Mouse (Mus musculus) neural tube, embryonic 14.5 days (tissue): ENCODE data around the gene Olfr732. TPM values are rescaled to one million over a fixed set of nuclear protein-coding genes. Genes with fewer than 3 reads are reported as not detected.

ENCODE experiments used
- ATAC-seq: fragments of 200-750 bp; cut with Nextera tagmentation; 2 replicates; pipeline ENCODE4 v1.8.0; 2017; ENCODE audit warnings: low read depth, mild to moderate bottlenecking, moderate TSS enrichment, moderate library complexity
- H3K27ac ChIP-seq: fragments of 300-500 bp; sonication (generic); 2 replicates; pipeline ENCODE4 v1.5.1; 2014; ENCODE audit warnings: low read depth, mild to moderate bottlenecking, control low read depth, low read length, moderate library complexity, mixed read lengths
- H3K27me3 ChIP-seq: fragments of 300-500 bp; sonication (generic); 2 replicates; pipeline ENCODE4 v1.6.1; 2014; ENCODE audit warnings: low read length; ENCODE audit not compliant: control insufficient read depth, insufficient read depth
- H3K36me3 ChIP-seq: fragments of 300-500 bp; sonication (generic); 2 replicates; pipeline ENCODE4 v1.6.1; 2014; ENCODE audit warnings: low read length, mixed read lengths; ENCODE audit not compliant: control insufficient read depth, insufficient read depth
- H3K4me1 ChIP-seq: fragments of 300-500 bp; sonication (generic); 2 replicates; pipeline ENCODE4 v1.6.1; 2014; ENCODE audit warnings: low read length; ENCODE audit not compliant: control insufficient read depth, insufficient read depth
- H3K4me2 ChIP-seq: fragments of 300-500 bp; sonication (generic); 2 replicates; pipeline ENCODE4 v1.6.1; 2014; ENCODE audit warnings: mild to moderate bottlenecking, low read depth, low read length, control low read depth
- H3K4me3 ChIP-seq: fragments of 300-500 bp; sonication (generic); 2 replicates; pipeline ENCODE4 v1.5.1; 2014; ENCODE audit warnings: low read depth, low read length, control low read depth, mixed read lengths
- H3K9ac ChIP-seq: fragments of 300-500 bp; sonication (generic); replicated peaks from 2 replicates; pipeline ENCODE4 v1.6.1; 2014; ENCODE audit warnings: low read depth, mild to moderate bottlenecking, control low read depth, low read length, mixed read lengths
- H3K9me3 ChIP-seq: fragments of 300-500 bp; sonication (generic); 2 replicates; pipeline ENCODE4 v1.6.1; 2016; ENCODE audit warnings: low read length; ENCODE audit not compliant: control insufficient read depth
- WGBS: fragments of 180-500 bp; shearing (Covaris S2); extraction: QIAGEN DNeasy Blood & Tissue Kit; methylation state at CpG from one replicate; pipeline ENCODE4 v1.1.7; 2014; 5-methylcytosine and 5-hydroxymethylcytosine counted together
- polyA plus RNA-seq: library from polyadenylated mRNA; unstranded; fragments of >200 nt; fragmentation: Nextera tagmentation; extraction: Ambion mirVana; gene quantifications from 2 replicates; pipeline ENCODE4 v1.2.1, GENCODE M21; 2014

Gene Olfr732
- polyA plus RNA-seq, result not detected in 2 replicates

DNA sequence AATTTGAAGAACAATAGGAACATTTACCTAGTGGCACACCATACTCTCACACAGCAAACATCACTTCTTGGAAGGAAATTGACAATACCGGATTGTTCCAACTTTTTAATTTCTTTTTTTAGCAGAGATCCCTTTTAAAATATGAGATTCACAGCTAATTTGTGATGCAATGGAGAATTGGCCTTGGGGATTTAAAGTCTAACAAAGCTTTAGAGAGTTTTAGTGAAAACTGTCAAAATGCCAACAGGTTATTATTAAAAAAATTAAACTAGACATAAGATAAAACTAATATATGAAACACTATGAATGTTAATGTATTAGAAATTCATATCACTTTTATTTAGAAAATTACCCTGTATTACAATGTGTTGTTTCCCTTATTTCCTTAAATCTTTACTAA, at the start of gene Olfr732:
Gene Olfr732, minus strand, starts transcription at position 101 of the 400 bp plus-strand sequence.
- WGBS, result 98% methylated on average over 1 of the region's 1 CpGs
- no peaks in the 10 kb centered on the region for H3K9me3 ChIP-seq
- no peak within 1 kb of the TSS for H3K27ac ChIP-seq
- H3K27me3 ChIP-seq, result no peaks in the 10 kb centered on the region
- ATAC-seq, result no peak
- H3K4me2 ChIP-seq, result no peak within 1 kb of the TSS
- no peaks in the 10 kb centered on the region for H3K36me3 ChIP-seq
- H3K4me3 ChIP-seq, result no peak within 1 kb of the TSS
- H3K4me1 ChIP-seq, result no peaks in the 10 kb centered on the region
- H3K9ac ChIP-seq, result no peak within 1 kb of the TSS

DNA sequence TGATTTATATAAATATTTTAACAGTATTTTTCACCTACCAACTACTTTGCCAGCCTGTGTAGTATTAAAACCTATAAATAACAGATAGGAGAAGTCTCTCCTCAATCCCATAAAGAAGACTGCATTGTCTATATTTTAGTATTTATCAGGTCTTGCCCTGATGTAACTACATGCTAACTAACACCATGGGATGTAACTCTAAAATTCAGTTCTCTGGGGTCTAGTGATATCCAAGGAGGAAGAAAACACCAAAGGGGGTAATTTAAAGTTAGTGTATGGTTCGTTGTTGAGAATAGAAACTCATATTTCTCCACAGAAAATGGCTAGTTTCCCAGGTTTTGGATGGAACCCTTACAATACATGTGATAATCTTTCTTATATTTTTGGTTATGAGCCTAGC, 42.7 kb upstream of the Olfr732 start, which contains the start of gene Olfr734:
Gene Olfr734, minus strand, starts transcription at position 101 of the 400 bp plus-strand sequence.
- no peaks in the 10 kb centered on the region for H3K9me3 ChIP-seq
- H3K36me3 ChIP-seq, result no peaks in the 10 kb centered on the region
- H3K27ac ChIP-seq, result no peak within 1 kb of the TSS
- no peak for ATAC-seq
- H3K4me2 ChIP-seq, result no peak within 1 kb of the TSS
- H3K4me1 ChIP-seq, result no peaks in the 10 kb centered on the region
- no peak within 1 kb of the TSS for H3K9ac ChIP-seq
- 79% methylated on average over 1 of the region's 1 CpGs for WGBS
- H3K27me3 ChIP-seq, result no peaks in the 10 kb centered on the region
- no peak within 1 kb of the TSS for H3K4me3 ChIP-seq

DNA sequence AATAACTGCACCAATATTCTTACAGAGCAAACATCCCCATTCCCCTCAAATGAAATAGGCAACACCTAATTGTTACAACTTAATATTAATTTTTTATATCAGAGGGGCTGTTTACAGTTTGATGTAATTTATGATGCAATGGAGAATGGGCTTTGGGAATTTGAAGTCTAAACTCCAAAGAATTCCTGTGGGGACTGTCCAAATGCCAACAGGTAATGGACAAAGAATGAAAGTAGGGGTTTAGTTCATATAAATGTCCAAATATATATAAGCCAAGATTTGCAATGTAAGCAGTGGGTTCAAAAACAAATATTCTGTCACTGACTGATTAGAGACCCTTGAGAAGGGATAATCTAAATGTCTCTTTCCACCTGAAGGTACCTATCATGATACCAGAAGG, 17.4 kb upstream of the Olfr732 start, which contains the start of gene Olfr733:
Gene Olfr733, minus strand, starts transcription at position 101 of the 400 bp plus-strand sequence.
- ATAC-seq, result no peak
- Histone ChIP-seq H3K4me1 (no peaks in the 10 kb centered on the region), H3K27me3 (no peaks in the 10 kb centered on the region), H3K36me3 (no peaks in the 10 kb centered on the region), H3K27ac (no peak within 1 kb of the TSS), H3K9ac (no peak within 1 kb of the TSS), H3K9me3 (no peaks in the 10 kb centered on the region), H3K4me3 (no peak within 1 kb of the TSS), H3K4me2 (no peak within 1 kb of the TSS)

DNA sequence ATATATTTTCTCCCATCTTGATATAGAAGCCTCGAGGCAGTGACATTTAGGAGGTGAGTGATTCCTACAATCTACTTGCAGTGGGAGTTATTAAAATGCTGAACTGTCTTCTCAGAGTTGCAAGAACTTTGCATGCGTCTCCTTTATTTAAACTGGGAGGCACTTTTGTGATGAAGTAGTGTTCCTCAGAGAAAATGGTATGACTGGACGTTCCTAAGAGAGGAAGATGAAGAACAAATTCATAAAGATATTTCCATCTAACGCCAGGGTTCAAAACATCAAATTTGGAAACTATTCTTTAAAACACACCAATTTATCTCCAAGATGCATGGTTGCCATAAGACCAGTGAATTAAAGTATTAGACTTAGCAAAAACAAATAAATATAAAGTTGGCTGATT, 42.2 kb downstream of the Olfr732 start, which contains the start of gene Olfr731:
Gene Olfr731, minus strand, starts transcription at position 101 of the 400 bp plus-strand sequence.
- Histone ChIP-seq H3K9ac (no peak within 1 kb of the TSS), H3K27ac (no peak within 1 kb of the TSS), H3K4me2 (no peak within 1 kb of the TSS), H3K36me3 (no peaks in the 10 kb centered on the region), H3K4me1 (no peaks in the 10 kb centered on the region), H3K27me3 (no peaks in the 10 kb centered on the region), H3K9me3 (no peaks in the 10 kb centered on the region), H3K4me3 (no peak within 1 kb of the TSS)
- WGBS, result 87% methylated on average over 4 of the region's 4 CpGs
- no peak for ATAC-seq

Other genes with a start within 250 kb of the Olfr732 start
- not detected in 2 replicates for gene Olfr725, start 243.8 kb downstream of the Olfr732 start, polyA plus RNA-seq
- gene Olfr726, start 193.3 kb downstream of the Olfr732 start, polyA plus RNA-seq, result not detected in 2 replicates
- gene Olfr727, start 161.0 kb downstream of the Olfr732 start, polyA plus RNA-seq, result not detected in 2 replicates
- gene Olfr728, start 141.5 kb downstream of the Olfr732 start, polyA plus RNA-seq, result not detected in 2 replicates
- gene Olfr729, start 131.3 kb downstream of the Olfr732 start, polyA plus RNA-seq, result not detected in 2 replicates
- not detected in 2 replicates for gene Olfr730, start 96.0 kb downstream of the Olfr732 start, polyA plus RNA-seq
- gene Olfr731, start 42.3 kb downstream of the Olfr732 start, polyA plus RNA-seq, result not detected in 2 replicates
- not detected in 2 replicates for gene Olfr733, start 17.3 kb upstream of the Olfr732 start, polyA plus RNA-seq
- not detected in 2 replicates for gene Olfr734, start 42.6 kb upstream of the Olfr732 start, polyA plus RNA-seq
- gene Olfr735, start 64.7 kb upstream of the Olfr732 start, polyA plus RNA-seq, result not detected in 2 replicates
- gene Tlr11, start 73.7 kb upstream of the Olfr732 start, polyA plus RNA-seq, result not detected in 2 replicates
- not detected in 2 replicates for gene Olfr736, start 97.0 kb upstream of the Olfr732 start, polyA plus RNA-seq
- not detected in 2 replicates for gene Olfr738, start 123.4 kb upstream of the Olfr732 start, polyA plus RNA-seq
- not detected in 2 replicates for gene Olfr739, start 134.4 kb upstream of the Olfr732 start, polyA plus RNA-seq
- gene Olfr740, start 161.3 kb upstream of the Olfr732 start, polyA plus RNA-seq, result not detected in 2 replicates
- not detected in 2 replicates for gene Olfr741, start 188.5 kb upstream of the Olfr732 start, polyA plus RNA-seq
- gene Olfr742, start 219.4 kb upstream of the Olfr732 start, polyA plus RNA-seq, result not detected in 2 replicates
- not detected in 2 replicates for gene Olfr743, start 237.6 kb upstream of the Olfr732 start, polyA plus RNA-seq